Mouse (Mus musculus) cerebellum, adult 11 months (tissue): ENCODE results near the gene Trpv4.

Experiments used
- DNase-seq: peaks from one replicate; pipeline ENCODE4 v3.0.0; 2022

Gene Trpv4

GRCm38 (mm10) chr5:114658255-114658654 is at the start of gene Trpv4:
Gene Trpv4, minus strand, starts transcription at chr5:114658421.
- DNase-seq, result no peak

- DNase-seq, result peak; percentile 94
These were observed 49.2 kb upstream of the Trpv4 start, which contains the start of gene Tchp for GRCm38 (mm10) chr5:114707265-114708068. Gene Tchp, plus strand, starts transcription at chr5:114707760.

- DNase-seq, result no peak
These were observed 44.5 kb upstream of the Trpv4 start for GRCm38 (mm10) chr5:114702403-114703392.

- DNase-seq, result no peak
These were observed 40.8 kb upstream of the Trpv4 start for GRCm38 (mm10) chr5:114699015-114699414.

GRCm38 (mm10) chr5:114698044-114698746 is 40.0 kb upstream of the Trpv4 start:
- peak; percentile 92 for DNase-seq

- DNase-seq, result no peak
These were observed 38.7 kb upstream of the Trpv4 start for GRCm38 (mm10) chr5:114696939-114697338.

- DNase-seq, result no peak
These were observed 37.6 kb upstream of the Trpv4 start for GRCm38 (mm10) chr5:114695775-114696174.

- peak; percentile 94 for DNase-seq
These were observed 32.7 kb upstream of the Trpv4 start, which contains the start of gene Gltp for GRCm38 (mm10) chr5:114690633-114691567. Gene Gltp, minus strand, starts transcription at chr5:114690984.

GRCm38 (mm10) chr5:114689700-114690366 is 31.6 kb upstream of the Trpv4 start:
- DNase-seq, result no peak

GRCm38 (mm10) chr5:114688703-114689102 is 30.5 kb upstream of the Trpv4 start:
- DNase-seq, result no peak

- no peak for DNase-seq
These were observed 29.7 kb upstream of the Trpv4 start for GRCm38 (mm10) chr5:114687901-114688300.

- no peak for DNase-seq
These were observed 28.5 kb upstream of the Trpv4 start for GRCm38 (mm10) chr5:114686726-114687210.

- no peak for DNase-seq
These were observed 27.8 kb upstream of the Trpv4 start for GRCm38 (mm10) chr5:114685986-114686385.

GRCm38 (mm10) chr5:114681717-114682116 is 23.5 kb upstream of the Trpv4 start:
- DNase-seq, result peak; percentile 62

GRCm38 (mm10) chr5:114680676-114681285 is 22.6 kb upstream of the Trpv4 start:
- no peak for DNase-seq

GRCm38 (mm10) chr5:114679841-114680591 is 21.8 kb upstream of the Trpv4 start:
- no peak for DNase-seq

- no peak for DNase-seq
These were observed 16.4 kb upstream of the Trpv4 start for GRCm38 (mm10) chr5:114674594-114674993.

- DNase-seq, result no peak
These were observed 14.9 kb upstream of the Trpv4 start for GRCm38 (mm10) chr5:114673114-114673513.

GRCm38 (mm10) chr5:114669014-114669413 is 10.8 kb upstream of the Trpv4 start:
- no peak for DNase-seq
